In the genomic region with DNA sequence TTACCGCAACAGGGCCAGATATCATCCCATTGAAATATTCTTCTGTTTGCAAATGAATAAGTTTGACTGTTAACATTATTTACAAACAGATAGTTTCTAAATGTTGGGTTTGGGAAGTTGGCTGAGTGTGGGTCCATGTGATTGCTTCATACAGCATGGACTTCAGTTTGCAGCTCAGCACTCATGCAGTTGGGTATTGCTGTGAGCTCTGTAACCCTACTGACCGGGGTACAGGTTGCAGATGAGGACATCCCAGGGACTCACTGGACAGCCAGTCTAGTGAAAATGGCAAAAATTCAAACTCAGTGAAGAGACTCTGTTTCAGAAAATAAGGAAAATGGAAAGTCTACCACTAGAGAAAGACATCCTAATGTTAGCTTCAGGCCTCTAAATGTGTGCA, we compare ENCODE assay signal across 17 mouse cellular contexts.
"Had no signal": no experiment of that assay in that cellular context is flagged by ENCODE, and none has a peak within 500 bp of the region (broad histone marks: within the 10 kb centered on the region; RNA-seq: fewer than 3 reads in every experiment).

No protein-coding gene starts in this region.

- ATAC-seq: lung, postnatal 0 days; midbrain, embryonic 13.5 days; midbrain, embryonic 15.5 days had no signal

- H3K9ac ChIP-seq: liver, embryonic 15.5 days; lung, embryonic 15.5 days; midbrain, embryonic 13.5 days; midbrain, embryonic 15.5 days; neural tube, embryonic 12.5 days; stomach, embryonic 15.5 days had no signal

- H3K27ac ChIP-seq: liver, embryonic 15.5 days; lung, embryonic 15.5 days; macrophage; midbrain, embryonic 13.5 days; midbrain, embryonic 15.5 days; neural tube, embryonic 12.5 days; stomach, embryonic 15.5 days; stomach, postnatal 0 days had no signal

- H3K4me2 ChIP-seq: liver, embryonic 15.5 days; lung, embryonic 15.5 days; midbrain, embryonic 11.5 days; midbrain, embryonic 13.5 days; midbrain, embryonic 15.5 days; neural tube, embryonic 12.5 days; stomach, embryonic 15.5 days had no signal

- H3K4me1 ChIP-seq: midbrain, embryonic 15.5 days; neural tube, embryonic 12.5 days had no signal

- H3K27me3 ChIP-seq: liver, embryonic 15.5 days; lung, embryonic 15.5 days; megakaryocyte, embryonic 14.5 days; midbrain, embryonic 13.5 days; midbrain, embryonic 15.5 days; neural tube, embryonic 12.5 days; stomach, embryonic 15.5 days had no signal

- H3K9me3 ChIP-seq: liver, embryonic 15.5 days; lung, embryonic 15.5 days; megakaryocyte, embryonic 14.5 days; midbrain, embryonic 13.5 days; midbrain, embryonic 15.5 days; neural tube, embryonic 12.5 days; stomach, embryonic 15.5 days had no signal

- H3K4me3 ChIP-seq: liver, embryonic 15.5 days; lung, embryonic 15.5 days; megakaryocyte, embryonic 14.5 days; midbrain, embryonic 13.5 days; midbrain, embryonic 15.5 days; neural tube, embryonic 12.5 days; stomach, embryonic 15.5 days had no signal

- DNase-seq: lung, postnatal 14 days; lung, postnatal 36 days; right cerebral cortex, postnatal 14 days; thymus, adult 2 months; thymus, postnatal 25 days; thymus, postnatal 4 days had no signal
